Mouse (Mus musculus): ENCODE results near the gene Hdac11. TPM values are rescaled to one million over a fixed set of nuclear protein-coding genes. Genes with fewer than 3 reads are reported as not detected.

Hdac11 gene
- polyA plus RNA-seq, 1 experiment from 2014 or later, result 11.0 TPM

DNA sequence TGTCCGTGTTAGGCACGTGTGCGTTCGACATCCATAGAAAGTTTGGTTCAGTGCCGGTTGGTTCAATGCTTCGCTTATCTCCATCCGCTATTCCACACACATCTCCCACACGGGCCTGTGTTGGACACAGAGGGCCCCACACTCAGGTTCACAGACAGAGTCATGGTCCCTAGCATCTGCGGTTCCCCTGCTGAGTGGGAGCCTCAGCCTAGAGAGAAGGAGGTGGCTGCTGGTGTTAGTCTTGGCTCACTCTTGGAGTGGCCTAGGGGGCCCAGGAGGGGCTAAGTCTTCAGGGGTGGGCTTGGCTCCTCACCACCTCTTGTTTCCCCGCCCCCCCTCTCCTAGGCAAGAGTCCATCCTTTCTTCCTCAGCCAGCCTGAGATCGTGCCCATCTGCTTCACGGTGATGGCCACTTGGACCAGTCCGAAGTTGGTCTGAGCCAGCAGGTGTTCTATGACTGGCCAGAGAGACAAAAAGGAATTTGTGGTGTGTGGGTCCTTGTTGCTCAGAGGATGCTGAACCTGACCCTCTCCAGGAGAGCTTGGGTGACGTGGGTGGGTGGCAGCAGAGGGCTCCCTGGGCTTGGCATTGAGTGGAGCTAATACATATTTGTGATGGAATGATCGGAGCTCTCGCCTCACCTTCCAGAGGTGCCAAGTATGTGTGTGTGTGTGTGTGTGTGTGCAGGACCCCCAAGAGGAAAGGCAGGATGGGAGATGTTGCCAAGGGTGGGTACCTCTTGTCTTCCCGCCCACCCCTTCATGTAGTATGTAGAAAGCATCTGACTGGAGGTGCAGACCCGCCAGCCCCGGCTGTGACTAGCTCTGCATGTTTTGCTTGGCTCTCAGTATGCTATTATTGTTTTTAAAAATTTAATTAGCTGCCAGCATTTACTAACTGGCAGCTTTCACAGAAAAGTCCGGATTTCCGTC lies 57.1 kb downstream of the Hdac11 start:
- peak overlapping the region; percentile 72 for H3K9ac ChIP-seq (replicated peaks; ENCODE audit: low read length)
- peak overlapping the region; percentile 28; the same call in 1 of the 2 replicates for H3K27ac ChIP-seq (replicated peaks; ENCODE audit: low read depth, low read length)
- WGBS, result 57% methylated on average over 21 of the region's 21 CpGs
- ATAC-seq (replicated peaks; ENCODE audit: insufficient number of reproducible peaks, low FRiP score, low TSS enrichment, low read depth) (0 out of 2 replicates have a peak, but pooled peaks have one; percentile 13), DNase-seq (ENCODE audit: low spot score) (no peak)
- peak overlapping the region; percentile 72 for H3K4me2 ChIP-seq (ENCODE audit: low read depth, low read length)
- H3K4me1 ChIP-seq (ENCODE audit: control insufficient read depth, insufficient read depth, low read length), result peaks cover 5% of the 10 kb centered on the region
- no peaks in the 10 kb centered on the region for H3K27me3 ChIP-seq (ENCODE audit: control insufficient read depth, insufficient read depth, low read length)
- peak overlapping the region; percentile 46 for H3K4me3 ChIP-seq (ENCODE audit: low read depth, low read length)
- H3K36me3 ChIP-seq (replicated peaks; ENCODE audit: control insufficient read depth, insufficient read depth, low read depth, low read length), result no peaks in the 10 kb centered on the region
- H3K9me3 ChIP-seq (replicated peaks; ENCODE audit: control insufficient read depth, low read length), result no peaks in the 10 kb centered on the region

DNA sequence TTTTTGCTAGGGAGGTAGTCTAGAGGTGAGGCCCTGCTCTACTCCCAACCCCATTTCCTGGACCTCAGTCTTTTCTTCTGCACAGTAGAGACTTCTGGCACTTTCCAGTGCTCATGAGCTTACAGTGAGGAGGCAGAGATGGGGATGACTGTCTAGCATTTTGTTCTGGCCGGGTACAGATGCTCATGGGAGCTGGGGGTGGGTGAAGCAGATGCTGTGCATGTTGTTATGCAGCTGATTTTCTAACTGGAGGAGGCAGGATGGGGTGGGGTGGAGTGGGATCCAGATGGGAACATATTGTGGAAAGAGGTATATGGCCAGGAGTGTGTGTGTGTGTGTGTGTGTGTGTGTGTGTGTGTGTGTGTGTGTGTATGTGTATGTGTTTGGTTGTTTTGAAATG lies 59.0 kb downstream of the Hdac11 start:
- DNase-seq (ENCODE audit: low spot score), result no peak
- no peak overlapping the region for H3K4me2 ChIP-seq (ENCODE audit: low read depth, low read length)
- ATAC-seq (replicated peaks; ENCODE audit: insufficient number of reproducible peaks, low FRiP score, low TSS enrichment, low read depth), result no peak
- no peaks in the 10 kb centered on the region for H3K36me3 ChIP-seq (replicated peaks; ENCODE audit: control insufficient read depth, insufficient read depth, low read depth, low read length)
- no peak overlapping the region for H3K27ac ChIP-seq (replicated peaks; ENCODE audit: low read depth, low read length)
- H3K9me3 ChIP-seq (replicated peaks; ENCODE audit: control insufficient read depth, low read length), result no peaks in the 10 kb centered on the region
- H3K4me3 ChIP-seq (ENCODE audit: low read depth, low read length), result no peak overlapping the region
- H3K27me3 ChIP-seq (ENCODE audit: control insufficient read depth, insufficient read depth, low read length), result no peaks in the 10 kb centered on the region
- WGBS, result 48% methylated on average over 1 of the region's 1 CpGs
- H3K9ac ChIP-seq (replicated peaks; ENCODE audit: low read length), result no peak overlapping the region
- no peaks in the 10 kb centered on the region; the same call in 1 of the 2 replicates for H3K4me1 ChIP-seq (ENCODE audit: control insufficient read depth, insufficient read depth, low read length)

DNA sequence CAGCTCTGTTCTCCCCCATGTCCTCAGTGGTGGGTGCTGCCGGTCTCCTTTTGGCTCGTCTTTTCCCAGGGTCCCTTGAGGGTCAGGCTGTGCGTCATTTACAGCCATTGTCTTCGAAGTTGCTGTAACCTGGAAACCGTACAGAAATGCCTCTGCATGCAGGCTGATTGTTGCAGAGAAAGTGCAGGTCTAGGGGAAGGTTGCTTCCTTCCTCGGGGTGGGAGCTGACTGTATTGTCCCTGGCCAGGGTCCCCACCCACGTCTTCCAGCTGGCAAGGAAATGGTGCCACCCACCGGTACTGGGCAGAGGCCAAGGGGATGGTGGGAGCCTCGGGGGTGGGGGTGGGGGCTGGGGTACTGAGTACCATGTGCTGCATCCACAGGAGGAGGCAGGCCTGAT lies 62.0 kb downstream of the Hdac11 start:
- Histone ChIP-seq H3K27me3 (ENCODE audit: control insufficient read depth, insufficient read depth, low read length) (no peaks in the 10 kb centered on the region), H3K27ac (replicated peaks; ENCODE audit: low read depth, low read length) (no peak overlapping the region), H3K4me3 (ENCODE audit: low read depth, low read length) (no peak overlapping the region), H3K36me3 (replicated peaks; ENCODE audit: control insufficient read depth, insufficient read depth, low read depth, low read length) (no peaks in the 10 kb centered on the region), H3K4me2 (ENCODE audit: low read depth, low read length) (no peak overlapping the region), H3K9ac (replicated peaks; ENCODE audit: low read length) (no peak overlapping the region), H3K9me3 (replicated peaks; ENCODE audit: control insufficient read depth, low read length) (no peaks in the 10 kb centered on the region), H3K4me1 (ENCODE audit: control insufficient read depth, insufficient read depth, low read length) (no peaks in the 10 kb centered on the region)
- no peak for DNase-seq (ENCODE audit: low spot score)
- ATAC-seq (replicated peaks; ENCODE audit: insufficient number of reproducible peaks, low FRiP score, low TSS enrichment, low read depth), result no peak
- whole genome bisulfite sequencing, result 68% methylated on average over 9 of the region's 9 CpGs

DNA sequence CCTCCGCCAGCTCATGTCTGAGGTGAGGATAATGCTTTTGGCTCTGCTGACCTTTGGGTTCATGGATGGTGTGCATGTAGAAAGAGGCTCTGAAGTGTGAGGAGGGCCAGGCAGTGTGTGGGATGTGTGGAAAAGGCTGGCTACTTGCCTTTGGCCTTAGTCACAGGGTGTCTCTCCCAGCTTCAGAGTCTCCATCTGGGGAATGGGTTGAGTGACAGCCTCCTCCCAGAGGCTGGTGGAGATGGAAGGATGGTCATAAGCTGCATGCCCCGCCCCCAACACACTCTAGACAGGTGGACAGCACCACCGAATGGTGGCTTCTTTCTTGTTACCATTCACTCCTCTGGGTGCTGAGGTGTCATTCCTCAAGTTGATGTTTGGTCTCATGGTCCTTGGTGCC lies 62.4 kb downstream of the Hdac11 start:
- WGBS, result 82% methylated on average over 3 of the region's 3 CpGs

DNA sequence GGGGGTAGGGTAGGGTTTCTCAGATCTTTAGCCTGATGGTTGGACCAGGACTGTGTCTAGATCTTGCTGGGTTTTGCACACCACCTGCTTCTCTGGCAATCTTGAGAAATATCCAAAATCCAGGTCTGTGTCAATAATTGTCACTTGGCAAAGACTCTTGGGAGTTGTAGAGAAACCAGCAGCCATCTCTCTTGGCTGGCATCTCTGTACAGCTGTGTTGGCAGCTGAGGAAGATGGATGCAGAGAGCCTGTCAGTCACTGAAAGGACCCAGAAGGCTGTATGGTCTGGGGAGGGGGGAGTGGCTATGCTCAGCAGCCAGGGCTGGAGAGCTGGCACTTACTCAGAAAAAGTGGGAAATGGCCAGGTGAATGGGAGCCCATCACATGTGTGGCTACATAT lies 63.6 kb downstream of the Hdac11 start:
- Histone ChIP-seq H3K4me1 (ENCODE audit: control insufficient read depth, insufficient read depth, low read length) (no peaks in the 10 kb centered on the region), H3K27ac (replicated peaks; ENCODE audit: low read depth, low read length) (no peak overlapping the region)
- ATAC-seq (replicated peaks; ENCODE audit: insufficient number of reproducible peaks, low FRiP score, low TSS enrichment, low read depth), result no peak

More for the DNA sequence above, 62.4 kb downstream of the Hdac11 start:
- Histone ChIP-seq H3K4me3 (ENCODE audit: low read depth, low read length) (no peak overlapping the region), H3K4me1 (ENCODE audit: control insufficient read depth, insufficient read depth, low read length) (no peaks in the 10 kb centered on the region), H3K9me3 (replicated peaks; ENCODE audit: control insufficient read depth, low read length) (no peaks in the 10 kb centered on the region), H3K9ac (replicated peaks; ENCODE audit: low read length) (no peak overlapping the region), H3K27me3 (ENCODE audit: control insufficient read depth, insufficient read depth, low read length) (no peaks in the 10 kb centered on the region), H3K4me2 (ENCODE audit: low read depth, low read length) (no peak overlapping the region), H3K27ac (replicated peaks; ENCODE audit: low read depth, low read length) (no peak overlapping the region), H3K36me3 (replicated peaks; ENCODE audit: control insufficient read depth, insufficient read depth, low read depth, low read length) (no peaks in the 10 kb centered on the region)
- ATAC-seq (replicated peaks; ENCODE audit: insufficient number of reproducible peaks, low FRiP score, low TSS enrichment, low read depth) (no peak), DNase-seq (ENCODE audit: low spot score) (no peak)

DNA sequence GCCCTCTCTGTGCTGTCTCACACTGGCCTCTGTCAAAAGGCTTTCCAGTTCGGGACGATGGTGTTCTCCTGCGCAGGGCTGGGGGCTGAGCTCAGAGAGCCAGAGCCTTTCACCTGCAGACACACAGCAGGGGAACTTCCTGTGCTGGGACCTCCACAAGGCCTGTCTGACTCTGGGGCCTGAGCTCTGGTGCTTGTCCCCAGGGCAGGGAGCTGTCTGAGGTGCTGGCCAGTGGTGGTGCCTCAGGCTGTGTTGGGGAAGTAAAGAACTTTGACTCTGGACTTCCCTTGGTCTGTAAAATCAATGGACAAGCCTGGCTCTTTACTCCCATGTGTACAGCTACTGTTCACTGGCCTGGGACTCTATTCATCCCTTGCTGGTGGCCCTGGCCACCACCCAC lies 64.6 kb downstream of the Hdac11 start:
- no peak overlapping the region for H3K4me2 ChIP-seq (ENCODE audit: low read depth, low read length)
- H3K27ac ChIP-seq (replicated peaks; ENCODE audit: low read depth, low read length), result no peak overlapping the region
- no peak overlapping the region for H3K4me3 ChIP-seq (ENCODE audit: low read depth, low read length)
- no peak for ATAC-seq (replicated peaks; ENCODE audit: insufficient number of reproducible peaks, low FRiP score, low TSS enrichment, low read depth)
- H3K9ac ChIP-seq (replicated peaks; ENCODE audit: low read length), result no peak overlapping the region
- WGBS, result 5% methylated on average over 3 of the region's 3 CpGs
- H3K36me3 ChIP-seq (replicated peaks; ENCODE audit: control insufficient read depth, insufficient read depth, low read depth, low read length), result no peaks in the 10 kb centered on the region
- H3K27me3 ChIP-seq (ENCODE audit: control insufficient read depth, insufficient read depth, low read length), result no peaks in the 10 kb centered on the region
- no peaks in the 10 kb centered on the region for H3K4me1 ChIP-seq (ENCODE audit: control insufficient read depth, insufficient read depth, low read length)
- peak; percentile 51 for DNase-seq (ENCODE audit: low spot score)
- H3K9me3 ChIP-seq (replicated peaks; ENCODE audit: control insufficient read depth, low read length), result no peaks in the 10 kb centered on the region

More for the DNA sequence above, 63.6 kb downstream of the Hdac11 start:
- Histone ChIP-seq H3K4me2 (ENCODE audit: low read depth, low read length) (no peak overlapping the region), H3K9me3 (replicated peaks; ENCODE audit: control insufficient read depth, low read length) (no peaks in the 10 kb centered on the region), H3K9ac (replicated peaks; ENCODE audit: low read length) (no peak overlapping the region), H3K27me3 (ENCODE audit: control insufficient read depth, insufficient read depth, low read length) (no peaks in the 10 kb centered on the region), H3K36me3 (replicated peaks; ENCODE audit: control insufficient read depth, insufficient read depth, low read depth, low read length) (no peaks in the 10 kb centered on the region), H3K4me3 (ENCODE audit: low read depth, low read length) (no peak overlapping the region)
- no peak for DNase-seq (ENCODE audit: low spot score)

DNA sequence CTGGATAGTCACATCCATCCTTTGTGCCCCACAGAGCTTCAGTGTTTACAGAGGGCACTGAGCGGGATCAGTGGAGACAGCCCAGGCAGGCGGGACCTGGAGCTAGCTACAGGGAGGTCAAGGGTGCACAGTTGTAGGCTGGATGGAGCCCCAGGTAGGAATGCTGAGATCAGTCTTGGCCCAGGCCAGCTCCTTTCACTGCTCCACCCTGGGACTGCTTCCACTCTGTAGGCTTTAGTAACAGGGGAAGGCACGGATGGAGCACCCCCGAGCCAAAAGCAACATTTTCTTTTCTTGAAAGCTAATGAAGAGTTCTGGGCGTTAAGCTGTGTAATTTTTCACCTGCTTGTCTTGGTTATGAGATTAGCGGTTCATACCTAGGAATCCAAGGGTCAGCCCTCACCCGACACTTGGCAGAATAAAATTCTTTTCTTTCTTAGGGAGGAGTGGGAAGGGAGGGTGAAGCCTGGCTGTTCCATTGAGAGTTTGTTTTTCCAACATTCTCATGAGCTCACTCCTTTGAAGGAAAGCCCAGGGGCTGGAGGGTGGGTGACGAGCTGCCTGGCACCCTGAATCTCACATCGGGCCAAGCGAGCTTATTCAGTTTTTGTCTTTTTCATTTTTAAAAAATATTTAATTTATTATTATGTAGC lies 66.4 kb downstream of the Hdac11 start:
- H3K9me3 ChIP-seq (replicated peaks; ENCODE audit: control insufficient read depth, low read length), result no peaks in the 10 kb centered on the region
- no peak for DNase-seq (ENCODE audit: low spot score)
- no peak overlapping the region for H3K27ac ChIP-seq (replicated peaks; ENCODE audit: low read depth, low read length)
- H3K9ac ChIP-seq (replicated peaks; ENCODE audit: low read length), result no peak overlapping the region
- no peak overlapping the region for H3K4me3 ChIP-seq (ENCODE audit: low read depth, low read length)
- H3K36me3 ChIP-seq (replicated peaks; ENCODE audit: control insufficient read depth, insufficient read depth, low read depth, low read length), result no peaks in the 10 kb centered on the region
- H3K27me3 ChIP-seq (ENCODE audit: control insufficient read depth, insufficient read depth, low read length), result no peaks in the 10 kb centered on the region
- no peak overlapping the region for H3K4me2 ChIP-seq (ENCODE audit: low read depth, low read length)
- ATAC-seq (replicated peaks; ENCODE audit: insufficient number of reproducible peaks, low FRiP score, low TSS enrichment, low read depth), result no peak; the same call in 1 of the 2 replicates
- WGBS, result 78% methylated on average over 10 of the region's 10 CpGs
- H3K4me1 ChIP-seq (ENCODE audit: control insufficient read depth, insufficient read depth, low read length), result no peaks in the 10 kb centered on the region

Data from embryonic facial prominence, embryonic 11.5 days (tissue).